Mouse (Mus musculus): Measurements from ENCODE around the gene Ccdc15. TPM values are rescaled to one million over a fixed set of nuclear protein-coding genes. Genes with fewer than 3 reads are reported as not detected.

Ccdc15 gene
- polyA plus RNA-seq, 1 experiment from 2014 or later, result 8.0 TPM

GRCm38 (mm10) chr9:37362084-37362483, 13.9 kb upstream of the Ccdc15 start:
- no peak for DNase-seq (ENCODE audit: low spot score)
- Histone ChIP-seq H3K4me2 (ENCODE audit: low read depth, low read length) (no peak overlapping the region), H3K9ac (replicated peaks; ENCODE audit: low read length) (no peak overlapping the region), H3K9me3 (replicated peaks; ENCODE audit: control insufficient read depth, low read length) (no peaks in the 10 kb centered on the region), H3K27ac (replicated peaks; ENCODE audit: low read depth, low read length) (no peak overlapping the region), H3K27me3 (ENCODE audit: control insufficient read depth, insufficient read depth, low read length) (no peaks in the 10 kb centered on the region), H3K4me1 (ENCODE audit: control insufficient read depth, insufficient read depth, low read length) (no peaks in the 10 kb centered on the region; the same call in 1 of the 2 replicates), H3K36me3 (replicated peaks; ENCODE audit: control insufficient read depth, insufficient read depth, low read depth, low read length) (no peaks in the 10 kb centered on the region), H3K4me3 (ENCODE audit: low read depth, low read length) (no peak overlapping the region)
- no peak for ATAC-seq (replicated peaks; ENCODE audit: insufficient number of reproducible peaks, low FRiP score, low TSS enrichment, low read depth)

- ATAC-seq (replicated peaks; ENCODE audit: insufficient number of reproducible peaks, low FRiP score, low TSS enrichment, low read depth) (peak; percentile 72), DNase-seq (ENCODE audit: low spot score) (peak; percentile 81)
- Histone ChIP-seq H3K4me1 (ENCODE audit: control insufficient read depth, insufficient read depth, low read length) (no peaks in the 10 kb centered on the region; the same call in 1 of the 2 replicates), H3K4me3 (ENCODE audit: low read depth, low read length) (no peak overlapping the region), H3K36me3 (replicated peaks; ENCODE audit: control insufficient read depth, insufficient read depth, low read depth, low read length) (no peaks in the 10 kb centered on the region), H3K9me3 (replicated peaks; ENCODE audit: control insufficient read depth, low read length) (no peaks in the 10 kb centered on the region), H3K4me2 (ENCODE audit: low read depth, low read length) (no peak overlapping the region), H3K27me3 (ENCODE audit: control insufficient read depth, insufficient read depth, low read length) (no peaks in the 10 kb centered on the region), H3K27ac (replicated peaks; ENCODE audit: low read depth, low read length) (no peak overlapping the region), H3K9ac (replicated peaks; ENCODE audit: low read length) (no peak overlapping the region)
- WGBS, result 39% methylated on average over 6 of the region's 6 CpGs
These were observed 11.3 kb upstream of the Ccdc15 start for GRCm38 (mm10) chr9:37359331-37360220.

DNA sequence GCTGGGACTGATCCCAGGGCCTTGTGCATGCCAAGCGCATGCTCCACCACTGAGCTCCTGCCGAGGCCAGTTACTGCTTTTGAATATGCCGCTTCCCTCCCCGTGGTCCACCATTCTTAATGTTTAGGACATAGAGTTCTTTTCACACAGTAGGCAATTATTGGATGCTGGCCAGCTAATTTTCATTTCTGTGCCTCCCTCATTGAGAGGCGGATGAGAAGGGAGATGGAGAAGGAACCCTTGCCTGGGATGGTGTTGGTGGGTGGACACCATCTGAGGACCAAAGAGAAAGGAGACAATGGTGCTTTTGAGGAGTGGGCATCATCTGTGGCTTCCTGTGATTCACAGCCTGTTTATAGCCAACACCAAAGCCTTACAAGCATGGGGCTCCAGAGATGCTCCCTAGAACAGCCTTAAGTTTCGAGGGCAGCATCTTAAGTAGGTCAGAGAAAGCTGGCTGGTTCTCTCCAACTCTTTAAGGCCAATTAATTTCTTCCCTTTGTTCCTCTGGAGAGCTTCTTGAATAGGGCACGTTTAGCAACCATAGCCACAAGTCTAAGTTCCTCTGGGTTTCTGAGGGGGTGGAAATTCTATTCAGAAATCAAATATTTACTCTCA, 10.6 kb upstream of the Ccdc15 start:
- ATAC-seq (replicated peaks; ENCODE audit: insufficient number of reproducible peaks, low FRiP score, low TSS enrichment, low read depth) (no peak; the same call in 1 of the 2 replicates), DNase-seq (ENCODE audit: low spot score) (peak; percentile 1)
- 82% methylated on average over 7 of the region's 7 CpGs for WGBS
- H3K27me3 ChIP-seq (ENCODE audit: control insufficient read depth, insufficient read depth, low read length), result no peaks in the 10 kb centered on the region
- H3K27ac ChIP-seq (replicated peaks; ENCODE audit: low read depth, low read length), result no peak overlapping the region
- H3K4me2 ChIP-seq (ENCODE audit: low read depth, low read length), result no peak overlapping the region
- no peak overlapping the region for H3K4me3 ChIP-seq (ENCODE audit: low read depth, low read length)
- no peaks in the 10 kb centered on the region; the same call in 1 of the 2 replicates for H3K4me1 ChIP-seq (ENCODE audit: control insufficient read depth, insufficient read depth, low read length)
- no peak overlapping the region for H3K9ac ChIP-seq (replicated peaks; ENCODE audit: low read length)
- no peaks in the 10 kb centered on the region for H3K9me3 ChIP-seq (replicated peaks; ENCODE audit: control insufficient read depth, low read length)
- no peaks in the 10 kb centered on the region for H3K36me3 ChIP-seq (replicated peaks; ENCODE audit: control insufficient read depth, insufficient read depth, low read depth, low read length)

GRCm38 (mm10) chr9:37354485-37354884, 6.3 kb upstream of the Ccdc15 start:
- Histone ChIP-seq H3K27ac (replicated peaks; ENCODE audit: low read depth, low read length) (no peak overlapping the region), H3K9ac (replicated peaks; ENCODE audit: low read length) (no peak overlapping the region), H3K4me2 (ENCODE audit: low read depth, low read length) (no peak overlapping the region), H3K36me3 (replicated peaks; ENCODE audit: control insufficient read depth, insufficient read depth, low read depth, low read length) (no peaks in the 10 kb centered on the region), H3K9me3 (replicated peaks; ENCODE audit: control insufficient read depth, low read length) (no peaks in the 10 kb centered on the region), H3K4me1 (ENCODE audit: control insufficient read depth, insufficient read depth, low read length) (no peaks in the 10 kb centered on the region; the same call in 1 of the 2 replicates), H3K27me3 (ENCODE audit: control insufficient read depth, insufficient read depth, low read length) (no peaks in the 10 kb centered on the region), H3K4me3 (ENCODE audit: low read depth, low read length) (no peak overlapping the region)
- ATAC-seq (replicated peaks; ENCODE audit: insufficient number of reproducible peaks, low FRiP score, low TSS enrichment, low read depth) (no peak), DNase-seq (ENCODE audit: low spot score) (no peak)
- 81% methylated on average over 1 of the region's 1 CpGs for WGBS

GRCm38 (mm10) chr9:37351266-37351665, 3.0 kb upstream of the Ccdc15 start:
- no peaks in the 10 kb centered on the region for H3K36me3 ChIP-seq (replicated peaks; ENCODE audit: control insufficient read depth, insufficient read depth, low read depth, low read length)
- no peaks in the 10 kb centered on the region for H3K9me3 ChIP-seq (replicated peaks; ENCODE audit: control insufficient read depth, low read length)
- H3K4me3 ChIP-seq (ENCODE audit: low read depth, low read length), result no peak overlapping the region
- no peaks in the 10 kb centered on the region for H3K4me1 ChIP-seq (ENCODE audit: control insufficient read depth, insufficient read depth, low read length)
- no peak overlapping the region for H3K9ac ChIP-seq (replicated peaks; ENCODE audit: low read length)
- no peak for ATAC-seq (replicated peaks; ENCODE audit: insufficient number of reproducible peaks, low FRiP score, low TSS enrichment, low read depth)
- H3K4me2 ChIP-seq (ENCODE audit: low read depth, low read length), result no peak overlapping the region
- no peaks in the 10 kb centered on the region for H3K27me3 ChIP-seq (ENCODE audit: control insufficient read depth, insufficient read depth, low read length)
- no peak for DNase-seq (ENCODE audit: low spot score)
- H3K27ac ChIP-seq (replicated peaks; ENCODE audit: low read depth, low read length), result no peak overlapping the region
- 46% methylated on average over 2 of the region's 2 CpGs for WGBS

DNA sequence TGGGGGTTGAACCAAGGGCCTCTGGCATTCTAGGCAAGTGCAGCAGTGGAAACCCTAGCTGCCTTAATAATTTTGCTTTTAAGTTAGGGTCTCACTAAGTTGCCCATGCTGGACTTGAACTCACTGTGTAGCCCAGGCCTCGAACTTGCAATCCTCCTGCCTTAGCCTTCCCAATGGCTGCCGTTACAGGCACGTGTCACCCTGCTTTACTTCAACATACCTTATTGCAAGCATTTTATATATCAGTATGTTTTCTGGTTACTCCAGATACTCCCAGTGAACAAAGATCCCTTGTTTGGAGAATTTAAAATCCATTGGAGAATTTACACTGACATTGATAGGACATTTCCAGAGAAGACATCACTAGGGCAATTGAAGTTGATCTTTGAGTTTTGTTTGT, 818 bp upstream of the Ccdc15 start:
- ATAC-seq (replicated peaks; ENCODE audit: insufficient number of reproducible peaks, low FRiP score, low TSS enrichment, low read depth) (no peak), DNase-seq (ENCODE audit: low spot score) (no peak)
- Histone ChIP-seq H3K36me3 (replicated peaks; ENCODE audit: control insufficient read depth, insufficient read depth, low read depth, low read length) (no peaks in the 10 kb centered on the region), H3K9me3 (replicated peaks; ENCODE audit: control insufficient read depth, low read length) (no peaks in the 10 kb centered on the region), H3K27me3 (ENCODE audit: control insufficient read depth, insufficient read depth, low read length) (no peaks in the 10 kb centered on the region), H3K9ac (replicated peaks; ENCODE audit: low read length) (peak overlapping the region; percentile 89; the same call in 1 of the 2 replicates), H3K4me1 (ENCODE audit: control insufficient read depth, insufficient read depth, low read length) (no peaks in the 10 kb centered on the region), H3K27ac (replicated peaks; ENCODE audit: low read depth, low read length) (no peak overlapping the region), H3K4me3 (ENCODE audit: low read depth, low read length) (peak overlapping the region; percentile 75), H3K4me2 (ENCODE audit: low read depth, low read length) (peak overlapping the region; percentile 86)
- 89% methylated on average over 3 of the region's 3 CpGs for WGBS

DNA sequence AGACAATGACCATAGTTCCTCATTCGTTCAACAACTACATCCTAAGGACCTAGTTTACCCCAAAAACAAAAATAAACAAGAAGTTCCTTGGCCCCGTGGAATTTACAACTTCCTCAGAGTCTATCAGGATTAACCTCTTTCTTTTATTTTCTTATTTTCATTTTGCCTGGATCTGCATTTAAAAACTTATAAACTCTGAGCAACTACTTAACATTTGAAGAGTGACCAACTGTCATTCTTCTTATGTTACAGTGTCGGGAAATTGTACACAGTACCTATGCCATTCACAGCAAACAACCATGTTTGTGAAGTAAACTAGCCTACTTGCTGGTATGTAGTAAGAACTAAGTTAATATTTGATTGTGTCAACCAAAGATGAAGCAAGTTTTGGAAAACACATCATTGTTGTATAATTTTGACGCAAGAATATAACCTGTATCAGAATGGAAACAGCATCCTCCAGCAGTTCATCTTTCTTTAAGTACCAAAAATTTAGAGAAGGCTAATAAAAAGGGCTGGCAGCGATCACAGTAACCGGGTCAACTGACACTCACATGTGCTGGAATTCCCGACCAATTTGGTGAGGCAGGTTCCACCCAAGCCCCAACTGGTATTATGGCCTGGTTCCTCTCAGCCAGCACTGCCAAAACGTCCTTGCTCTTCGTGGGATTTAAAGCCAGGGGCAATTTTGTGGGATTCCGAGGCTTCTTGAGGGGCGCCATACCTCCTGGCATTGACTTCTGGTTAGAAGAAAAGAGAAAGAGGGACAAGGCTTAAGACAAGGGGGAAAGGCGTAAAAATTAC, 846 bp downstream of the Ccdc15 start:
- Histone ChIP-seq H3K36me3 (replicated peaks; ENCODE audit: control insufficient read depth, insufficient read depth, low read depth, low read length) (no peaks in the 10 kb centered on the region), H3K9ac (replicated peaks; ENCODE audit: low read length) (peak overlapping the region; percentile 89), H3K27ac (replicated peaks; ENCODE audit: low read depth, low read length) (peak overlapping the region; percentile 85; the same call in 1 of the 2 replicates), H3K27me3 (ENCODE audit: control insufficient read depth, insufficient read depth, low read length) (no peaks in the 10 kb centered on the region), H3K9me3 (replicated peaks; ENCODE audit: control insufficient read depth, low read length) (no peaks in the 10 kb centered on the region), H3K4me1 (ENCODE audit: control insufficient read depth, insufficient read depth, low read length) (no peaks in the 10 kb centered on the region), H3K4me2 (ENCODE audit: low read depth, low read length) (peak overlapping the region; percentile 86), H3K4me3 (ENCODE audit: low read depth, low read length) (peak overlapping the region; percentile 75)
- ATAC-seq (replicated peaks; ENCODE audit: insufficient number of reproducible peaks, low FRiP score, low TSS enrichment, low read depth) (0 out of 2 replicates have a peak, but pooled peaks have one; percentile 5), DNase-seq (ENCODE audit: low spot score) (peak; percentile 1)
- WGBS, result 25% methylated on average over 12 of the region's 12 CpGs

Data from embryonic facial prominence, embryonic 11.5 days (tissue).